Mouse (Mus musculus) ES-CJ7 (cell line): ENCODE results near the gene Inpp5a.
"Not testable (repeated sequence)": the region's sequence is repeated elsewhere in the genome, so short reads cannot be mapped to it uniquely, and the experiment has no call there.

Experiments
- DNase-seq: peaks from one replicate; pipeline ENCODE4 v3.0.0; 2011; ENCODE audit warnings: low read depth, low spot score

Inpp5a gene

DNA sequence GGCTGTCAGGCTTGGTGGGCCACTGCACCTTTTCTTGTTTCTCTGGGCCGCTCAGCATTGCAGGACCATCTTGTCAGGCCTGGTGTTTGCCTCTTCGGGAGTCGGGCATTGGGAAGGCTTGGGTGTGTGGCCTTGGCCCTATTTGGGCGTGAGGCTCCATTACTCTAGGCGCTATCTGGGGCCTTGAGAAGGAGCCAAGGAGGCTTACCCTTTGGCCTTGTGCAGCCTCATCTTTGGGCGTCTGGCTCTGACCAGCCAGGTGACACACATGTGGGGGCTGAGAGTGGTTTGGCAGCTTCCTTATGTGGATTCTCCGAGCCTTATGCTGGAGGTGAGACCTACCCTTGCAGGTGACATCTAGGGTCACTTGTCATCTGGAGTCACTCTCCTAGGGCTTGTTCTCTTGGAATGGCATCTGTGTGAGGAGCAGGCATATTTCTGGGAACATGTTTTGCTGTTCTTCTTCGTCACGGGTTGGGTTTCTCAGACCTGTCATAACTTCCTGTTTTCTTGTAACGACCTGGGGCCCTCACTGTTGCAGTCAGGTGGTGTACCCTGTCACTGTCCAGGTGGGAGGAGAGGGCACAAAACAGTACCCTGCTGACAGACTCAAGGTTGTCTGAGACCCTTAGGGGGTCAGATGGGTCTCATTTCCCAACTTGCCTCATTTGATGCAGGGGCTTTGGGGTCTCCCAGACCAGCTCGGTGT lies 11.2 kb downstream of the Inpp5a start:
- DNase-seq = no peak

DNA sequence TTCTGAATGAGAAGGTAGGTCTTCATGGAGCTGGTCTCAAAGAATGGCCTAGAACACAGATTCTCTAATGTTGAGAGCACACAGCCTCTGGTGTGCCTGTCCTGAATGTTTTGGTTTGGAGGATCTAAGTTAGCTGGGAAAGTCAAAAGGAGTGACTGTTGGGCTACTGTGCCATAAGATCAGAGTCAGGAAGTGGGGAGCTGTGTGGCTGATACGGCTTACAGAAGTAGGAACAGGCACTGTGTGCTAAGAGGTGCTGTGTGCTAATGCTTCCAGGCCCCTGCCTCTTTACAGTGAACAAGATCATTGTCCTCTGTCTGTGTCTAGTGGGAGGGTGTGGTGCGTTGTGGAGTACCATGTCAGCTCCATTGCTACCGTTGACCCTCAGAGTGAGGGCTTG lies 12.0 kb downstream of the Inpp5a start:
- DNase-seq = no peak

DNA sequence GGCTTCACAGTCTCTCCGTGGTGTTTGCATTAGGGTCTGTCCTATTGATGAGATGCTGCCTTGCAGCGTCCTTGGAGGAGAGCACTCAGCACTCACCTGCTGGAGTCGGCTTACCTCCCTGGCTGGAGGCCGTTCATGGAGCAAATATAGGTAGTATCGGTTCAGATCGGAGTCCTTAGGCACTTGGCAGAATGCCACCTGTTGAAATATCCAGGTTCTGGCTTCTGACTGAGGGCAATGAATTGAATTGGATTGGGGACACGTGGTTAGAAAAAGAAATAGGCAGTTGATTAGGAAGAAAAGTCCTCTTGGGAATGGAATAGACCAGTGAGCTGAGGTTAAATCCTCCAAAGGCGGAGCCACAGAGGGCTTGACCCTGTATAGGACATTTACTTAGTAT lies 12.9 kb downstream of the Inpp5a start:
- no peak for DNase-seq

DNA sequence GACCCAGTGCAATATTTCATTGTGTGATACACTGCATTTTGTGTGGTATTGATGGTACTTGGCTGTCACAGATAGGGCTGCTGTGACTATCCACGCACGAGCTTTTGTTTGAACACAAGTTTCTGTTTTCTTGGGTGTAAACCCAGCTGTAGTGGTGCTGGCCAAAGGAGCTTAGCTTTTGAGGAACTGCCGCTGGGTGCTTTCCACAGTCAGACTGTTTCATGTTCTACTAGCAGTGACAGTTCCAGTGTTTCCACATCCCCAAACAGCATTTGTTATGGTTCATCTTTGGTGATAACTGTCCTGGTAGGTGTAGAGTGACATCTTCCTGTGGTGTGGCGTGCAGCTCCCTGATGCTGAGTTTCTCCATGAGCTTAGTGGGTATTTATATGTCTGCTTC lies 13.8 kb downstream of the Inpp5a start:
- no peak for DNase-seq

DNA sequence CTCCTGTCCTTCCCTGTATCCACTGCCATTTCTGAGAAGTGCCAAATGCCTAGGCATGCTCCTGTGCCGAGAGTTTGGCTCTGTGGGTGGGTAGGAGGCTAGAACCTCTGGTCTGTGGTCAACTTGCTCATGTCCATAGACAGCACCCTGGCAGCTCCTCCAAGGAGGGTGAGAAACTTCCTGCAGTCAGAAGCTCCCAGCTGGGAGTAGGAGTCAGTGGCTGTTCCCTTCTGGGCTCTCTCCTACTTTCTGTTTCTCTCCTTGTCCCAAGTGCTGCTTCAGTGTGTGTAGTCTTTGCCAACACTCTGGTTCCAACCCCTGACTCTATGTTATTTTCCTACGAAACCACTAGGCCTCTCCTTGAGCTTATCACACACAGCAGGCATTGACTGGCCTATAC lies 17.7 kb downstream of the Inpp5a start:
- DNase-seq = no peak

DNA sequence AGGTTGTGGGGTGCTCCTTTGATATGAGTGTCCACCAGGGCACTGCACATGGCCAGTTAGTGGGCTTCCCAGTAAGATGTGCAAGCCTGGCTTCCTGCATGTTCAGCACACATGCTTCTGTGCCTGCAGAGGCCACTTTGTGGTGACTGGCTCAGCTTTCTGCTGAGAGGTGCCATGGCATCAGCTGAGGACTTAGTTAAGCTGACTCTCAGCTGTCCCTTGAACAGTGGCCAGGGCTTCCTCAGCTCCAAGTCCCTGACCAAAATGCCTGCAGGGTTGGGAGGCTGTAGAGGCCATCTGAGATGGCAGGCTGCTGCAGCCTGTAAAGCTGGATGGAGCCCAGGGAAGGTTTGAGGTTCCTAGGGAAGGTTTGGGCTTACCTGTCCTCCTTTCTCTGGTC lies 19.1 kb downstream of the Inpp5a start:
- no peak for DNase-seq

DNA sequence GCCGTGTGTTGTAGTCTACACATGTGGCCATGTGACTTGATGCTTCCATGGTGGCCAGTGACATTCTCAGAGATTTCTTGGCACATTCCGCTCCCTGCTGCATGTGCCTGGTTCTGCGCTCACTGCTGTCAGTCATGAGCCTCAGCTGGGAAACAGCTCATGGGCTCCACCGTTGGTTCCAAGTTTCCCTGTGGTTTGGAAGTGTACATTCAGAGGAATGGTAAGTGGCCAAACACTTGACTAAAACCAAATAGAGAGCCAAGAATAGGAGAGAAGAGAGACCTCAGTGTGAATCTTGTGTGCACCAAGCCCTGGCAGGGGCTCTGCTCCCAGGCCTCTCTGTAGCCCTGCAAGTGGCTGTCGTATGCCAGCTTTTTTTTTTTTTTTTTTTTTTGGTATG lies 21.0 kb downstream of the Inpp5a start:
- no peak for DNase-seq

DNA sequence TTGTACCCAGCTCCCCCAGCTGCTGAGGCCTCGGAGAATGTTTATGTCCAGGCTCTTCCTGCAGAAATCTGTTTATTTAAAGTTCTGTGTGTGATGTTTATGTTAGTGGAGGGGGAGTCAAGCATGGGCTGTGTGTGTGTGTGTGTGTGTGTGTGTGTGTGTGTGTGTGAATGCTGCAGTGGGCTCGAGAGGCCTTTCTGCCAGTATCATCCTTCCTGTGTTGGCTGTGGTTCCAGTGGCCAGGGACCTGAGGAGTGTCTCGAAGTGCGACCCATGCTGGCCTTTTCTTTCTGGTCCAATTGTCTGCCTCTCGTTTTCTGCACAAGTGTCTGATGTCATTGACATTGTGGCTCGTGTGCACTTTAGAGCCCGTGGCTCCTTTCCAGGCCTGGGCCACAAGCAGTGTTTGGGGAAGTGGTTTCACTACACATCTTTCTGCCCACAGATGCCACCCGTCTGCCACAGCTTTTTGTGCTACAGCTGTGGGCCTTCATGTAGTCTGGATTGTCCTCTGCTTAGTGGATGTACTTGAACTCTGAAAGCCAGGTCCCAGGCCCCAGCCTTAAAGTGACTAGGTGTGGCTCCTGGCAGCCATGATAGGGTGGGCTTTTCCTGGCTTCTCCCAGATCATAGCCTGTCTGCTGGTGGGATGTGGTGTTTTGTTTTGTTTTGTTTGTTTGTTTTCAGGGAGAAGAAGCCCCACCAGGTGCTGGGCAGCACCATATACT lies 23.5 kb downstream of the Inpp5a start:
- DNase-seq = no peak

DNA sequence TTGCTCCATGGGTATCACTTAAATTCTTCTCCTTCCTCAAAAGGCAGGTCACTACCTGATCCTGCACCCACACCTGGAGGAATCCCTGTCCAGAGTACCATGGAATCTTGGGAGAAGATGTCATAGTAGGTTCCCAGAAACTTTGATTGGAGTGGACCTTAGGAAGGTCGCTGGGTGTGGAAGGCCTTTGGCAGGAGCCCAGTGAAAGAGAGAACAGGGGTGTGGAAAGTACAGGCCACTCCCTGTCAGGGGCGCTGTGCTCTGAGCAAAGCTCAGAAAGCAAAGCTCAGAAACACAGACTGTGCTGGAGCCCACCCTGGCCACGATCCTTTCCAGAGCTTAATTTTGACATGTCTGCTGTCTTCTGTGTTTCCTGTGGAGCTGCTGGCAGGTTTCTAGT lies 24.5 kb downstream of the Inpp5a start:
- DNase-seq = no peak

DNA sequence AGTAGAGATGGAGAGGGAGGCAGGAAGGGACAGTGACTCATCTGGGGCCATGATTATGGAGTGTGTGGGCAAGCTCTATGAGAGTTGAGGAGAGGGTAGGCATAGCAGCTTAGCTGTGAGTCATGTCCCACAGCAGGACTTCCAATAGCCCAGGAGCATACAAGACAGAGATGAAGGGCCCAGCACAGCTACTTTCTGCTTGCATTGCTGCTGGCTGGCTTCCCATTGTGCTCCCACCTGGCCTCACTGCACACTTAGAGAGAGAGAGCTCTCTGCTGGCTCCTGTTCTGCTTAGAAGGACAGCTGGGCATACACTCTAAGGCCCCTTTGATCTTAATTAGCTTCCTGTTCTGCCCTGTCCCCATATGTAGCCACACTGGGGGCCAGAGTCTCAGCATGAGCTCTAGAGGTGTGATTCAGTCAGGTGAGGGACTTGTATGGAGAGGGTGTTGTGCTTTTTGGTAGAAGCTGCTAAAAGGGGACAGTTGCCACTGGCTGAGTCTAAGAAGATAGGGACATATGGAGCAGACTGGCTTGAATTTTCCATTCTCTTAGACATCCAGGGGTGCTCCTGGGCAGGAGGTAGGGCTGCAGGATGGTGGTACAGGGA lies 26.8 kb downstream of the Inpp5a start:
- no peak for DNase-seq

DNA sequence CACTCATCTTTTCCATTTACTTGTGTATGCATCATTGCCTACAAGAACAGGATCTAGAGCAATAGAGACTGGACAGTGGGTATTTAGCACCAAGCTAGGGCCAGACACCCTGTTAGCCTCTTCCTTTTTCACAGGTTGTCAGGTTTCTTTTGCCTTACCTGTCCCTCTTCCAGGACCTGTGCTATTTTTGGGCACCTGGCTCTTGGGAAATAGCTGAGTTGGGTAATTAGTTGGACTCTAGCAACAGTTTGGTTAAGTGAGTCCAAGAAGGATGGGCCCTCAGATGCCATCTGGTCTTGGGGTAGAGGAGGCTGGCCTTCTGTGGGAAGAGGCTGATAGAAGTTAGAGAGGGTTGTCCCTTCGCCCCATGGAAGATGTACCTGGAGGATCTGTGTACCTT lies 29.5 kb downstream of the Inpp5a start:
- DNase-seq = no peak

DNA sequence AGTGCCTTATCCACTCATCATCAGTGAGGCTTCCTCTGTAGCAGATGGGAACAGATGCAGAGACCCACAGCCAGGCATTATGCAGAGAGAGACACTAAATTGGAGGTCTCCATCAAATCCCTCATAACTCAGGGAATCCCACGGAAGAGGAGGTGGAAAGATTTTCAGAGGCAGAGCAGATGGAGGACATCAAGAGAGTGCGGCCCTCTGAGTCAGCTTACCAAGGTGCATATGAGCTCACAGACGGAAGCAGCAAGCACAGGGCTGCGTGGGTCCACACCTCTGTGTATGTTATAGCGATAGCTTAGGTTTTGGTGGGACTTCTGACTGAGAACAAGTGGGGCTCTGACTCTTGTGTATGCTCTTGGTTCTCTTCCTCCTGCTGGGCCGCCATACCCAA lies 33.9 kb downstream of the Inpp5a start:
- DNase-seq = no peak

DNA sequence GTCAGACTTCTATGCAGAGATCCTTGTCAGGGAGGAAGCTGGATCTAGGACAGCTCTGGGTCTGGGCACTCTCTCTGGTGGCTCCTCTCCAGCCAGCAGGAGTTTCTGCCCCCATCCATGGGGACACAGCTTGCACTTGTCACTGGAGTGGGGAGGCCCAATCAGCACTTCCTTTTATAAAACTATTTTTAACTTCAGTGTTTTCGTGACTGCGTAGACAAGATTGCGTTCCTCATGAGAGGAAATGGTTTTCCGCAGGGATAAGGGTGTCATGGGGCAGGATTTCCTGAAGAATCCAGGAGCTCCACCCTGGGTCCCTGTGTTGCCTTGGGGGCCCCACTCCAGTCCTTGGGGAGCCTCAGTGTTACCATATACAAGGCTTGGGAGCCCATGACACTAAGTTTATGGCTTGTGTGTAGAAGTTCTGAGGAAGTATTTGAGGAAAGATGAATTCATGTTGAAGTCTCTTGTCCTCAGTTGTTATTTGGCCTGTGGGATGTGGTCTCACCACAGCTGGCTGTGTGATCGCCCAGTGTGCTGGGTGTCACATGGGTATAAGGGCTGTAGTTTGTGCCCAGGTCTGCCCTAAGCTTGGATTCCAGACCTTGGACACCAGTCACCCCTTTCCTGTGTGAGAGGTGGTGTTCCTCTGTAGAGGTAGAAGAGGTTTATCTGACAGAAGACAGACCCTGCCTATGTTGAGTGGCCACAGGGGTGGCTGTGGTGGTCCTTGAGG lies 45.4 kb downstream of the Inpp5a start:
- no peak for DNase-seq

DNA sequence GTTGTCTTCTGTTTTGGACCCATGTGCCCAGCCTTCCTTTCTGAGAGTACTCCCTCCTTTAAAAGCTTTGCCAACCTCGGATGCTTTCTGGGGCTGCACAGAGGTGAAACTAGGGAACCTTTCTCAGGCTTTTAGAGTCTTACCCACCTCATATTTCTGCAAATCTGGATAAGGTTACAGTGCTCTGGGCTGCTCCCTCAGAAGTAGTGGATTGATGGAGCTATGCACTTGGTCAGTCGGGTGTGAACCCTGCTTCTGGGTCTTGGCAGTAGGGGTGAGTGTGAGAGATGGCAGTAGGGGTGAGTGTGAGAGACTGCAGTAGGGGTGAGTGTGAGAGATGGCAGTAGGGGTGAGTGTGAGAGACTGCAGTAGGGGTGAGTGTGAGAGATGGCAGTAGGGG lies 46.0 kb downstream of the Inpp5a start:
- DNase-seq = not testable (repeated sequence)

DNA sequence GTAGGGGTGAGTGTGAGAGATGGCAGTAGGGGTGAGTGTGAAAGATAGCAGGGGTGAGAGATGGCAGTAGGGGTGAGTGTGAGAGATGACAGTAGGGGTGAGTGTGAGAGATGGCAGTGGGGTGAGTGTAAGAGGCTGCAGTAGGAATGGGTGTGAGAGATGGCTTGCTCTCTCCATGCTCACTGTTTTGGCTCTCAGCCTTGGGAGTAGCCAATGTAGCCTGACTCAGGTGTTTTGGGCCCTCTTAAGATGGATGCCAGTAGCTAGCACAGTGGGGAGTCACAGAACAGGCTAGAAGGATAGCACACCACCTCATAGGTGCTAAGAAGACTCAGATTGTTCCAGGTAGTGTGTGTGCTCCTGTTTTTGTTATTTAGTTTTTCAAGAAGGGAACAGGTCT lies 46.8 kb downstream of the Inpp5a start:
- no peak for DNase-seq

DNA sequence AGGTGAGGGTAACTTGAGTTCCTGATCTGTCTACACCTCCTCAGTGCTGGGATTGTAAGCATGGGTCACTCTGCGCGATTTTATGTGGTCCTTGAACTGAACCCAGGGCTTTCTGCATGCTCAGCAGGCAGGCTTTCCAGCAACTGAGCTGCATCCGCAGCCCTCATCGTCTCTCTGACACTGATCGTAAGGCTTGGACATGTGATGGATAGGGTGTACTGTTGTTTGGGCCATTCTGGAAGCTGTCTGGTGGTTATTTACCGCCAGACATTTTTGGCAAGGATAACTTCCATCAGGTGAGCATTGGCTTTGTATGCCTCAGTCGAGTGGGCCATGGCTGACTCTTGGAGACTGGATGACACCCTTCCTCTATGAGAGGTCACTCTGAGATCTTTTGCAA lies 48.0 kb downstream of the Inpp5a start:
- no peak for DNase-seq

DNA sequence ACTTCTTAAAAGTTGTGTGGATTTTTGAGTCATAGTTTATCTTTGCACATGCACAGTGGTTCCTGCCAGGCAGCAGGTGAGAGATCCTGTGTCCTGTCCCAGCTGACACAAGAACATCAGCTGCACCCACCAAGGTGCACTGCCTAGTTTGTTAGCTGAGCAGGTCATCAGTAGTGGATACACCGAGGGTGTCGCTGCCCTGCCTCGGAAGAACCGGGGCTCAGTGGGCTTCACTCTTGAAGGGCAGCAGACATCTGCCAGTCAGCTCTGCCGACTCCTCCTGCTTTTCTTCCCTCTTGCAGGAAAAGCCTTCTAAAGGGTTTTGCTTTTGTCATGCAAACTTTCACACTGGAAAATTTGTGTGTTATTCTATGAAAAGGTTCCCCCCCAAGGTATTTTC lies 48.6 kb downstream of the Inpp5a start:
- no peak for DNase-seq

DNA sequence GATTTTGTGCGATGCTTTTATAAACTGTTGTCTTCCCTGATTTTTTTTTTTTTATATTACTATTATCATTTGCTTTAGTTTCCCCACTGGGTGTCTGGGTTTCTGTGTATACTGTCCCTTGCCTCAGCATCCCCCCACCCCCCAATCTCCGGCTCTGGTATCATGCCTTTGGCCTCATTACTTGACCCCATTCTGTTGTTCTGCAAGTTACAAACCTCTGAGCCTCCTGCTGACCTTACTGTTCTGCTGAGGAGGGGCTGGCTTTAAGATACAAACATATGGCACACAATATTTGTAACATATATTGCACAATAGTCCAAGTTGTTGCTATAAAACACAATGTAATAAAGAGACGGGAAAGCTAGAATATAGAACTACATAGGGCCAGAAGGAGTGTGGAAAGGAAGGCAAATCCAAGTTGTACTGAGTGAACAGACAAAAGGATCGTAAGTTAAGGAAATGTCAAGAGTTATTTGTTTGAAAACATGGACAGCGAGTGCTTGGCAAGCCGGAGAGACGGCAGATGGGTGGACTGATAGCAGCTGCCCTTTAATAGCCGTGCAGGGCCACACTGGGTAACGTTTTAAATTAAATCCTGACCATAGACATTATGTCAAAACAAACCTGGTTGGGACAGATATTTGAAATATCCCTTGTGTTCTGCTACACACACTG lies 49.2 kb downstream of the Inpp5a start:
- no peak for DNase-seq

DNA sequence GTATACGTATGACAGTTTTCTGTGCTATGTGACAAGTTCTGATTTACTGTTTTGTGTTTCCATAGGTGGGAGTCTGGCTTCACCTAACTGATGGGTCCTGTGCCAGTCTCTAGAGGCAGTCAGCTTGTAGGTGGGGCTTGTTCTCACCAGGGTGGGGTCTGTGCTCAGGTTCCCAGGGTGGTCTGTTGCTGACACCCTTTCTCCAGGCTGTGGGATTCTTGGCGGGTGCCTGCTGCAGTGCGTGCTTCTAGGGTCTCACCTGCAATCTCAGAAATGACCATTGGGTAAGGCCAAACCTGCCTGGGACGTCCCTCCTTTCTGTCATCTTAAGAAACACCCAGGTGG lies 49.7 kb downstream of the Inpp5a start:
- DNase-seq = no peak

DNA sequence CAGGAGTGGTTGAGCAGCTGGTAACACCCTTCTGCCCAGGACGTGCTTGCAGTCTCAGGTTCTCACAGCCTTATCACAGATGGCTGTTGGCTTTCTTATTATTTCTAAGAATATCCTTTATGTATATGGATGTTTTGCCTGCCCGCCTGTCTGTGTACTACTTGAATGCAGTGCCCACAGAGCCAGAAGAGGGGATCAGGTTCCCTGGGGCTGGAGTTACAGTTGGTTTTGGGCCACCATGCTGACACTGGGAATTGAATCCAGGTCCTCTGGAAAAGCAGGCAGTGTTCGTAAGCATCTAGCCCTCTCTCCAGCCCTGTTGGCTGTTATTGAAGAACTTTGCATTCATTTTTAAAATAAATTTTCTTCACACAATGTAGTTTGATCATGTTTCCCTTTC lies 50.1 kb downstream of the Inpp5a start:
- no peak for DNase-seq

DNA sequence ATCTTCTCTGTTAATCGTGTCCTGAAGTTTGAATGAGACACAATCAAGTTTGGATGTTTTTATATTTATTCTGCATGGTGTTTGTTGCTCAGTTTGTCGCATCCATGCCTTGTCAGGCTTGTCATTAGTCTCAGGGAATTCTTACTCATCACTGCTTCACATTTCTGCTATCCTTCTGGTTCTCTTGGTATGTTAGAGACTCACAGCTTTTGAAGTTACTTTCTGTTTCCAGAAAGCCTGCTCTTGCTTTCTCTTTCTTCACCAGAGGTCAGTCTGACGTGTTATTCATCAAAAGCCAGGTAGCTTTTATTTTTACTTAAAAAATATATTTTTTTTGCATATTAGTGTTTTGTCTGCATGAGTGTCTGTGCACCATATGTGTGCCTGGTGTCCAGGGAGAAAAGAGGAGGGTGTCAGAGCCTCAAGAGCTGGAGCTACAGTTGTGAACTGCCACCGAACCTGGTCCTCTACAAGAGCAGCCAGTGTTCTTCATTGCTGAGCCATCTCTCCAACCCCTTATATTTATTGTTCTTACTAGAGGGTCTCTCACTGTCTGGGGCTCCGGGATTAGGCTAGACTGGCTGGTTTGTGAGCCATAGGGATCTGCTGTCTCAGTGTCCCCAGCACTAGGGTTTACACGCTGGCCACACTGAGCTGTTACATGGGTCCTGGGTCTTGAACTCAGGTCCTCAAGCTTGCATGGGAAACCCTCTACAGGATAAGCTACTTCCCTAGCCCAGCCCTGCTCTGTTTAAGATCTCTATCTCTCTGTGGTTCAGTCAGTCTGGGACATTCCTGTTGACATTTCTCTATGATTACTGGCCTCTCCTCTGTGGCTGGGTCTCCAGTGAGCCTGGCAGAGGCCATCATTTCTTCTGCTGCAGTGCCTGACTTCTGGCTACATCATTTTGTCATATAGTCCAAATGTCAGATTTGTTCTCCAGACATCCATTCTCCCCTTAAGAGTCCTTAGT lies 51.3 kb downstream of the Inpp5a start:
- DNase-seq = no peak
